Mouse (Mus musculus): ENCODE measurements at regions not wholly inside any gene's neighbourhood (a gene's known extent, or its start where the extent isn't known, plus 50 kb on each side); places are given as distances from the start of the nearest gene placed in this dataset.
"Not testable (repeated sequence)": the region's sequence is repeated elsewhere in the genome, so short reads cannot be mapped to it uniquely, and the experiment has no call there.

GRCm38 (mm10) chr9:88238346-88238745 is 88.7 kb upstream of the Nt5e start:
- no peak for DNase-seq

GRCm38 (mm10) chr9:88240740-88241139 is 86.3 kb upstream of the Nt5e start:
- DNase-seq, result no peak

- peak; percentile 85 for DNase-seq
Observed at GRCm38 (mm10) chr9:88241203-88241995, 85.6 kb upstream of the Nt5e start.

- DNase-seq, result no peak
Observed at GRCm38 (mm10) chr9:88242530-88242929, 84.5 kb upstream of the Nt5e start.

GRCm38 (mm10) chr9:88244492-88244891 is 82.5 kb upstream of the Nt5e start:
- DNase-seq, result no peak

- no peak for DNase-seq
Observed at GRCm38 (mm10) chr9:88255948-88256347, 71.0 kb upstream of the Nt5e start.

- no peak for DNase-seq
Observed at GRCm38 (mm10) chr9:88259627-88260026, 67.4 kb upstream of the Nt5e start.

GRCm38 (mm10) chr9:88260072-88260635 is 66.8 kb upstream of the Nt5e start:
- DNase-seq, result no peak

GRCm38 (mm10) chr9:88262461-88262860 is 64.5 kb upstream of the Nt5e start:
- DNase-seq, result no peak

GRCm38 (mm10) chr9:88266346-88266745 is 60.7 kb upstream of the Nt5e start:
- not testable (repeated sequence) for DNase-seq

GRCm38 (mm10) chr9:88268811-88269210 is 58.2 kb upstream of the Nt5e start:
- DNase-seq, result no peak

- no peak for DNase-seq
Observed at GRCm38 (mm10) chr9:88269216-88269615, 57.8 kb upstream of the Nt5e start.

- no peak for DNase-seq
Observed at GRCm38 (mm10) chr9:88270836-88271235, 56.2 kb upstream of the Nt5e start.

- DNase-seq, result no peak
Observed at GRCm38 (mm10) chr9:88273304-88273703, 53.7 kb upstream of the Nt5e start.

GRCm38 (mm10) chr9:88274040-88274439 is 53.0 kb upstream of the Nt5e start:
- no peak for DNase-seq

GRCm38 (mm10) chr9:88274681-88275336 is 52.2 kb upstream of the Nt5e start:
- DNase-seq, result no peak

- no peak for DNase-seq
Observed at GRCm38 (mm10) chr9:88276023-88276568, 50.9 kb upstream of the Nt5e start.

- no peak for DNase-seq
Observed at GRCm38 (mm10) chr9:88277031-88277430, 50.0 kb upstream of the Nt5e start.
